Mouse (Mus musculus) frontal cortex, postnatal 25 days (tissue): ENCODE results near the gene Esrra.
A peak's percentile ranks its signal among the peaks of the same experiment; 100 is the strongest.

Experiments
- DNase-seq, 2 experiments: peaks; one replicate each; pipeline ENCODE4 v3.0.0; 2022; ENCODE audit warnings: low spot score in 2 of 2

Gene Esrra

DNA sequence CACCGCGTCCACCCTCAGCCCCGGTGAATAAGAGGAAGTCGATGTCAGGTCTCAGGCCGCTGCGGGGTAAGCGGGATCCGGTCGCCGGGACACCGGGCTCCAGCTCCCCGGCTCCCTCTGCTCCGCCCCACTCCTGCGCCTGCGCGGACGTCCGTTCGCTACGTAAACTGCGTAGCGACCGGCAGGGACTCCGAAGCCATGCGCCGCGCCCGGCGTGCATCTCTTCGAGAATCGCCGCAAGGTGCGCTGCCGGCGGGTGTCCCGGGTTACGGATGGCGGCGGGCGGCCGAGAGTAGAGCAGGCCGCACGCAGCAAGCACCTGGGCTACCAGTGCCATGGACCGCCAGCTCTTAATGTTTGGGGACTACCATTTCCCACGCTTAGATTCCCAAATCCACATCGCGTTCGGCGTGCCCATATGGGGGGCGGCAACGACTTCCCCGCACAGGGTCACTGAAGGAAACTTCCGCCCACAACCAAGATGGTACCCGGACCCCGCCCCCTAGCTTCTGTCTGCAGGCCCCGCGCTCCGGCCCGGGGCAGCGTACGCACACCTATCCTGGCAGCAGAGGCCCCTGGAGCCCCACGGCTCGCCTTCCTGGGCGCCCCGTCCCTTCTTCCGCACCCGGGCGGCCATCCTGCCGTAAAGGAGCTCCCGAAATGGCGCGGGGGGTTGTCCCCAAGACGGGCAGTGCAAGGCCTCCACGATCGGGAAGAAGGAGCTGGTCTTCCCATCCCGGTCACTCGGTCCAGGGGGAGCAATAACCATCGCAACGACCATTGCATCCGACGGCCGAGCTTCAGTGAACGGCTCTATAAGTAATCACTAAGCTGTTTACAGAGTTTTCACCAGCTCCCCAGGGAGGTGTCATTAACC lies 20.0 kb upstream of the Esrra start, which contains the start of gene Bad:
Bad (plus strand) TSS at position 490 of the 877 bp plus-strand sequence.
- peak; percentile 90 to 92 for DNase-seq

DNA sequence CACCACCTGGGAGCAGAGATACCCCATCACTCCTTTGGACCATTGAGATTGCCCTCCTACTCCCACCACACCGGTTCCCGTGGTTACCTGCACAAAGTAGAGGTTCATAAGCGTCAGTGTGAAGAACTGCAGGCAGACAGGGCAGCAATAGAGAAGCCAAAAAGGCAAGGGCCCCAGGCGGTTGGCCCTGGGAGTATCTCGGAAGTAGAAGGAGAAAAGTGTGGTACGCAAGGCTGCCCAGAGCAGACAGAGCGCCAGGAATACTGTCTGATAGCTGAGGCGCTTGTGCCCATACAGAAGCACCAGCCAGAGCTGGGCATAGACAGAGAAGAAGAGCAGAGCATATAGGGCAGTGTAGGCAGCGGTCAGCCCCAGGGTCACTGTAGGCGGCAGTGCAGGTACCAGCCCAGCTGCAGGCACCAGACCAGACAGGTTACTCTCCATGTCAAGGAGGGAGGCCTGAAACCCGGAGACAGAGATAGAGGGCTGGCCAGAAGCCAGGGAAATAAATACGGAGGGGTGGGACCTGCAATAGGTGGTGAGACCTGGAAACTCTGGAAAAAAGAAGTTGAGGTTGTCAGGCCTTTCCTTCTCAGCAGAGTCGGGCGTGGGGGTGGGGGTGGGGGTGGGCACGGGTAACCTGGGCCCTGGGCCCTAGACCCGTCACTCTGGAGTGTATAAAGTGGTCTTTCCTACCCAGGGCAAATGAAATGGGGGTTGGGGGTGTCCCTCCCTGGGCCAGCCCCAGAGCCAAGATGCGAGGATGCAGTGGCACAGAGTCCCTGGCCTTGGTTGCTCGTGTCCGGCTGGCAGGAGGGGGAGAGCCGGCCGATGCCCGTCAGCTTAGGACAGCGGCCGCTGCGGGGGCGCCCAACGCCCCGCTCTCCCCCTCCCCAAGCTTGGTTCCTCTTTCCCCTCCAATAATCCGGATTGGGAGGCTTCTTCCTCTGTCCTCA lies 19.1 kb upstream of the Esrra start:
- no peak for DNase-seq

DNA sequence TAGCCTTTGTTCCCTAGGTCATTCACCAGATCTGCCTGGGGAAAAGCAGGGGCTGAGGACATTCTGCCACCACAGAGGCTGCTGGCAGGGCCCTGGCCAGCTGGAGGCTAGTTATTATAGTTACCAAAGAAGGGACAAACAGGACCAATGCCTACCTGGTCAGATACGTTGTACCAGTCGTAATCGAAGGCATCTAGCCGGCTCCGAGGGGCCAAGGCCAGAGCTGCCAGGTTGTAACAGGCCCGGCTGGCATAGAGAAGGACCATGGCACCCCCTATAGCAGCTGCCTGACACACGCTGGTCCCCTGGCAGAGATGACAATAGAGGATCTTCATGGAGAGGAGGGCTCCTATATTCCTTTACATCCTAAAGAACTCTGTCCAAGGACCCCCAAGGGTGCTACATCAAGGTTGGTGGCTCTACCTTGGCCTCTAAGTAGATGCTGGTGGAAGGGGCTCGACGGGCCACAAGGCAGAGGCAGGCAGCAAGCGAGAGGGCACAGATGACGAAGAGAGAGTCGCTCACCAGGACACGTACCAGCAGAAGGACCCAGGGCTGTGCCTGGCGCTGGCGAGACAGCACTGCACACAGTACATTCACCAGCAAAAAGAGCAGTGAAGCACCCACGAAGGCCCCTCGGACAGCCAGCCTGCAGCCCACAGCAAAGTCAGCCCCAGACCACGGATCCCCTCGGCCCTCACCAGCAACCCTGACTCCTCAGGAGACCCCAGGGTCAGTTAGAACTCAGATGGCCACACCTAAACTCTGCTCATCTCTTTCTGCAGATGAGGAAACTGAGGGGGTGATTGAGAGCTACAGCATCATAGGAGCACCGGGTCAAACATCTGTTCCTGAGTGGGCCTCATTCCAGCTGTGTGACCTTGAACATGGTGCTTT lies 17.7 kb upstream of the Esrra start:
- no peak for DNase-seq

DNA sequence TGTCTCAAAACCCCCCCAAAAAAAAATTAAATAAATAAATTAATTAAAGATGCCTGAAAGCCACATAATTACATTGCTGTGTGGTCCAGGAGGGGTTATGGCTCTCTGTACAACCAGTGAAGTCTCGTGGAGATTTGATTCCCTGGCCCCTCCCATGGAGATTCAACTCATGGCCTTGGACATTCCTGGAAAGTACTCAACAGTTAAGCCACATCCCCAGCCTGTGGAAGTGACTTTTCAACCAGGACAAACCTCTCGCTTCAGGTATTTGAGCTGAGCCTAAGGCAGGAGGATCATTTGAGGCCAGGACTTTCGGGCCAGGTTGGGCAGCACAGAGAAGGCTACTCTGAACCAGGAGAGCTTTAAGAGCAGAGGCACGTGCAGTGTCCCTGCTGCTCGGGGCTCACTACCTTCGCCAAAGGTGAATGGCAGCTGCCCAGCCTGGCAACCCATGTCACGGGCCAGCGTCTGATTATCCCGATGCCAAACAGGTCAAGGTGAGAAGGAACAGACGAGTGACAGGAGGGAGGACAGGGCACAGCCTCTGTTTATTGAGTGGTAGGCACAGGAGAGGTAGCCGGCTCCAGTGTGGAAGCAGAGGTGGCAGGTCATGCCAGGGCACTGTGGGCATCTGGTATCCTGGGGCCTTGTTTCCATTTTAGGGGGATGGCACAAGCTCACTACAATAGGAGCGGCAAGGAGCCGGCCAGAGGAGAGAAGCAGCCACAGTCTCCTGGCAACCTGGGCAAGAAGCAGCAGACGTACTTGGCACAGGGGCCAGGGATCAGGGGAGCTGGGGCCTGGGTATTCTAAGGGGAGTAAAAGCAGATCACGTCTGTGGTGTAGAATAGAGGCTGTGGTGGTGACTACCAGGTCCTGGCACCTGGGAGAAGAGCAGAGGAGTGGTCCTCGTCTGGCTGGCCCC lies 16.2 kb upstream of the Esrra start:
- DNase-seq = no peak

DNA sequence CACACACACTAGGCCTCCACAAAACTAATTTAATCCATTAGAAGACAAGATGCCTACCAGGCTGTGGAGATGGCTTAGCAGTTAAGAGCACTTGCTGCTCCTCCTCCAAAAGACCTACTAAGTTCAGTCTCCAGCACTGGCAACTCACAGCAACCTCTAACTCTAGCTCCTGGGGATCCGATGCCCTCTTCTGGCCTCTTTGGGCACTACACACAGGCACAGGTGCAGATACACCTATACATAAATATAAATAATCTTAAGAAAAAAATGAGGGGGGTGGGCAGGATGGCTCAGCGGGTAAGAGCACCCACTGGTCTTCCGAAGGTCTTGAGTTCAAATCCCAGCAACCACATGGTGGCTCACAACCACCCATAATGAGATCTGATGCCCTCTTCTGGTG lies 14.7 kb upstream of the Esrra start:
- no peak for DNase-seq

DNA sequence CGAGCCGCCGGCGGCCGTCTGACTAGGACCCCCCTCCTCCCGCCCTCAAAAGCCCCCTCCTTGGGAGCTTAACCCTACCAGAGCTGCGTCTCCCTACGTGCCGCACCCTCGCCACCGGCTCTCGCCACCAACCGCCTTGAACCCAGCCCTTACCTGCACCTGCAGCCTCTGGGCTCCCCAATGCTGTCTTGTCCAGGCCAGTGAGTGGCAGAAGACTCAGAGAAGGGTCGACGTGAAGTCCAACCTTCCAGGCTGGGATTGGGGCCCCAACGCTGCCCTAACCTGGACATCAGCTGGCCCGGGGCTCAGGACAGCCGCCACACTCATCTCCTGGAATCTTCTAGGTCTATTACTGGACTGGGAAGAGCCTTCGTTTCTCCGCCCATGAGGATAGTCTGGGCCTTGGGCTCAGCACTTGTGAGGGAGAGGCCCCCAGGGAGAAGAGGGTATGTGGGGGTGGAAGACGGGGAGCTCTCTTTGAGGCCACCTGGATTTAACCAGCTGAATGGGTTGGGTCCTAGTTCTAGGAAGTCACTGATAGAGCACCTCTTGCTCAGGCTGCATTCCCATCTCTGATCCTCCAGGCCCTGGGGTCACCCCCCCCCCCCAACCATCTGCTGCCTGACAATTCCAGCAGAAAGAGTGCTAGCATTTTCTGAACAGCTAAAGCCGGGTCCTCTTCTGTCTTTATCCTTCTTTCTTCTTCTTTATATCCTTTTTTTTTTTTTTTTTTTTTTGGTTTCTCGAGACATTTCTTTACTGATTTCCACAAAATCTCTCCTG lies 12.8 kb upstream of the Esrra start, which contains the start of gene Kcnk4:
Kcnk4 (minus strand) TSS at position 321 of the 783 bp plus-strand sequence.
- no peak for DNase-seq

DNA sequence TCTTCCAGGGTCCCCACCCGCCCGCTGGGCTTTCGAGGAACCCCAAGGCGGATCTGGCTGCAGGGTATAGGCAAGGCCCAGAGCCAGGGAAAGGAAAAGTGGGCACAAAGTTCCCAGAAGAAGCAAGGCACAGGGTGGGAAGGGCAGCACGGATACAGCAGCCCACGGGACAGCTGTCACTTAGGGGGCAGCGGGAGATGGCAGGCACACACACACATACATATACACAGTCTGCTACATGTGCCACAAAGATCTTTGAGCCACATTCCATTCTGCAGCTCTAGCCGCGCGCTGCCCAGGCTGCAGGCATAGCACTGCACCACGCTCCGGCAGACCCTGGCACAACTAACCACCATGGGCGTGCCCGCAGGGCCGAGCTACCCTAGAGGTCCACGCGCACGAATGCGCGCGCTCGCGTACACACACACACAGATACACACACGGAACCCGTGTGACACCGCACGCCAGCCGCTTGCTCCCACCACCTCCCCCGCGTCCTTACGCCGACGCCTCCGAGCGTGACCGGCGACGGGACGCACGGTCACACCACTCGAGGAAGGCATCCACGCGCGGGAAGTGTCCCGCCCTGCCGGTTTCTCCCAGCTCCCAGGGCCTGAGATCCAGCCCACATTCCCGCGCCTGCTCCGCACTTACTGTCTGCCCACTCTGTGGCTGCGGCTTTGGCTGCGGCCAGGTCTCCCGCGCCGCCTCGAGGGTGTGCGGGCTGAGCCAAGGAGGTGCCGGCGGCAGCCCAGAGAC lies 12.0 kb upstream of the Esrra start:
- no peak for DNase-seq

DNA sequence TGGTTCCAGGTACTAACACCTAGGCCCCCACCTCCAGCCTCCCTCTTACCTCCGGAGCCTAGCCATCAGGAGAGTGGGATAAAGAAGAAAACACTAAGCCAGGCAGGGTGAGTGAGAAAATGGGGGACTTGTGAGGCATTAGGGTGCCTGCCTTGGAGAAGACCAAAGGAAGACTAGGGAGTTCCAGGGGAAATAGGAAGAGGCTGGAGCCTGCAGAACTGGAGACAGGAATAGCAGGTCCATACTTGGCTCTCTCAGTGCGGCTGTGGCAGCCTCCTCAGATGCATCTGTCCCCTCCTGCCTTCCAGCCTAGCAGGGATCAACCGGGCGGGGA lies 11.5 kb upstream of the Esrra start:
- no peak for DNase-seq

DNA sequence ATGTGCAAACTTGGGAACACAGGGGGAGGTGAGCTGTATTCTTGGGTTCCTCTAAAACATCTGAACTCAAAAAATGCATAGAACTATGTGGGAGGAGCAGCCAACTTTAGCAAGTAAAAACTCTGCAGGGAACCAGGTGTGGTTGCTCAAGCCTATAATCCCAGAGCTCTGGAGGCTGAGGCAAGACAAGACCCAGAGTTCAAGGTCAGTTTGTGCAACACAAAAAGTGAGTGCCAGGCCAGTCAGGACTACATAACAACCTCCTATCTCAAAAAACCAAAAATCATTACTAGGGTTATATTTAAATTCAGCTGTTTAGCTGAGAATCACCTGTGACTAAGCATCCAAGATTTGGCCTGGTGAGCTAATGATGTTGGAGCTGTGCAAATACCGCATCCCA lies 10.4 kb upstream of the Esrra start:
- no peak for DNase-seq

DNA sequence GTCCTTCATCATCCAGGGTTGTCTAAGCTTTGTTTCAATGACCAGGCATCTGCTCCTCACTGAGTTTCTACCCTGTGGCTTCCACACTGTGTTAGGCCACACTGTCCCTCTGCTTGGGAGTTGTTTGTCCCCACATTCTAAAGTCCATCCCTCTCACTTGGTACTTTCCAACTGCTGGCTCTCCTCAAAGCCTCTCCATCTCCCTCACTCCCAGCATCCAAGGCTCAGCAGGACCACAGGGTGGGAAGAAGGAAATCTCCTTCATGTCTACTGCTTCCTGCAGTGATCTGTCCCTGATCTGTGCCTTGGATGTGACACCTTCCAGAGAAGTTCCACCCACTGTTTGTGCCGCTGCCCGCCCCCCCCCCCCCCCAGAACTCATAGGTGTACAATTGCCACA lies 9.4 kb upstream of the Esrra start:
- DNase-seq = no peak

DNA sequence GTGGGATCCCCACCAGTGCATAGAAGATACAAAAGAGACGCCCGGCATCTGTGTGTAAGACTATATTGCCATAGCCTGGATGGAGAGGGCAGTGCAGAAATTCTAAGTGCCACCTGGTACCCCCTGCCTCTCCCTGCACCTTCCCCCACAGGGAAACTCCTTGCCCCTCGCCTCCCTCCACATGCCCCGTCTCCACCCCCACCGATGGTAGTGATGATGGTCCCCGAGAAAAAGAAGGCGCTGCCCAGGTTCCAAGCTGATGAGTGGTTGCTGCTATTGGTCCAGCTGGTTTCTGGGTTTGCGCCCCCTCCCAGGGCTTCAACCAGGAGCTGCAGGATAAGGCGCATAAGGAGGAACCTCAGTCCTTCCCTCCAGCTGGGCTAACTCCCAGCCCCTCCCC lies 6.5 kb upstream of the Esrra start:
- DNase-seq = no peak

DNA sequence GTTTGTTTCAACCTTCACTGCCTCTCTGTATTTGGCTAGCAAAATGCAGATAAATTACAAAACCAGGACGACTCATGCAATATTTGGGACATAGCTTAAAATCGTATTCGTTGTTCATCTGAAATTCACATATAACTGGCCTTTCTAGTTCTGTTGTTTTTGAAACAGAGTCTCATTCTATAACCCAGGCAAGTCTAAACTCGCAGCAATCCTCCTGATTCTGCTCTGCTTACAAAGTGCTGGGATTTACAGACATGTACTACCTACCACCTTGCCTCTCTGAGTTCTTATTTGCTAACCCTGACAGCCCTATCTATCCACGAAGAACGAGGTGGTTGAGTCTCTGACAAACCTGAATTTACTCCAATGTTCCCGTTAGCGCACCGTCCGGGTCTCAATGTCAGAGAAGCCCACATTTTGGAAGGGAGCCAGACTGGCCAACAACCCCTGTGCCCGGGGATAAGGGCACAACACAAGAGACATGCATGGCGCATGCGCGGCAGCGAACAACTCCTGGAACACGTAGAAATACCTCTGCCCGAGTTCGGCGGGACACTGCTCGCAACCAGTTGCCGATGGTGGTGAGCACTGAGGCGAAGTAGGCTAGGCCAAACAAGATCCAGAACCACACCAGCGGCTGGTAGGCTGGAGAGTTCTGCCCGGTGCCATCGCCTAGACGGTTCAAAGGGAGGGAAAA lies 5.1 kb upstream of the Esrra start:
- DNase-seq = no peak

DNA sequence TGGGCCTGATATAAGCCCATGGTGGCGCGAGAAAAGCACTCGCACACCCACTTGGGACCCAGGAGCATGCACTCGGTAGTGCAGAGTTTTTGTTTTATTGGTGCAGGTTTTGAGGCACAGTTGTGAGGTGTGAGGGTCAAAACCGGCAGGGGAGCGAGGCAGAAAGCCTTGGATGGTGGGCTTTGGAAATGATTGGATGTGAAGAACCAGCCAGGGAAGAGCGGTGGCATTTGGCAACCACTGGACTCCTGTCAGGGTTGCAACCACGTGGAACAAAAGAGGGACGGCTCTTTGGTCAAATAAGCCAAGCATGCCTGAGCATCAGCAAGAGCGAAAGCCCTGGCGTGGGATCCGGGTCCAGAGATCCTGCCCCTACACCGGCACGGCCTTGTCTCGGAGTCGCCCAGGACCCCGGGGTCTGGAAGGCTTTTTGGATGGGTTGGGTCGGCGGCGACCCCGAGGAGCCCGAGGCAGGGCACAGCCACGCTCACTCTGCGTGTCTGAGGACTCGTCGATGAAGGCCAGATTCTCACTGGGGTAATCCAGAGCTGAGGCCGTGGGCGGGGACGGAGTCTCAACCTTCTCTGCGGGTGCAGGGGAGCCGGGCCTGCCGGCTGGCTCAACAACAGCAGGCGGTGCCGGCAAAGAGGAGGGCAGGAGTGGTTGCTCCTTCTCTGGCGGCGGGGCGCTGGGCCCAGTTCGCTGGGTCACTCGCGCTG lies 4.2 kb upstream of the Esrra start:
- DNase-seq = no peak

DNA sequence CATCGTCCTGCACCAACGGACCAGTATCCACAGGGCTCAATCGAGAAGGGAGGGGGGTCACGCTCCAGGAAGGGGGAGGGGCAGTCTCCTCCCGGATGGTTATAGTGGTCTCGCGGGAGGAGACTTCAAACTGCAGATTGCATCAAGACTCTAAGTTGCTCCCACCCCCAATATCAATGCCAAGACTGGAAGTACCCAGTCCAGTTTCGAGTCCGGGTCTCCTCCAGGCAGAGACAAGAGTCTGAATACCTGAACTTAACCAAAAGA lies 3.6 kb upstream of the Esrra start, which contains the start of gene Catsperz:
Catsperz (minus strand) TSS at position 74 of the 267 bp plus-strand sequence.
- no peak for DNase-seq

DNA sequence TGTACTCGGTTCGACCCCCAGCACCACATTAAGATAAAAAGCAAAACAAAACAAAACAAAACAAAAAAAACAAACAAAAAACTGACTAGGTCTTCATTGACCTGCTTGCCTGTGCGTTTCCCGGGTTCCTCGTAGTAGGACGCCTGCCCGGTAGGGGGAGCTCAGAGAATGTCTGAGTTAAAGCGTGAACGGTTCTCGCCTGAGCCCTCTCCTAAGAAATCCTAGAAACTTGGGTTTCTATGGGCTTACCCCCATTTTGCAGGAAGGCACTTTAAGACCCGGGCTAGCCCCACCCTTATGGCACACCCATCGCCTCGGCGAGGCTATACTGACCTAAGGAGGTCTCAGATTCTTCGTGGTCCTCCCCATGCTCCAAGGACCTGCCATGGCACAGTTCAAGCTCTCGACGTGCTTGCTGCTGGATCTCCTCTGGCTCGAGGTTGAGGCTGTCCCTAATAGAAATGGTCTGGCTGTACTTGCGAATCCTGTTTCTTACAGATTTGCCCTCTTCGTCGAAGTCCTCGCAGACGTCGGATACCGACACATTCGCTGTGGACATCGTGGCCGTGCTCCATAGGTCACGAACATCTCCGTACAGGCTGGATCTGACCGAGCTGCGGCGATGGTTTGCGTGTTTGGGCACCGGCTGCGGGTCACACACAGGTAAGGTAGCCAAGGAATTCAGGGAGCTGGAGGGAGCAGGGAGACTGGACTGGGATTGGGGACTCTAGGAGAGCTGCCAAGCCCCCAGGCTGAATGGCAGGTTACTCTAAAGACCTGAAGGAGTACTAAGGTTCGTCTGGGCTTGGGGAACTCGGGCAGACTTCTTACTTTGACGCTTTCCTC lies 3.1 kb upstream of the Esrra start:
- DNase-seq = peak; percentile 86

DNA sequence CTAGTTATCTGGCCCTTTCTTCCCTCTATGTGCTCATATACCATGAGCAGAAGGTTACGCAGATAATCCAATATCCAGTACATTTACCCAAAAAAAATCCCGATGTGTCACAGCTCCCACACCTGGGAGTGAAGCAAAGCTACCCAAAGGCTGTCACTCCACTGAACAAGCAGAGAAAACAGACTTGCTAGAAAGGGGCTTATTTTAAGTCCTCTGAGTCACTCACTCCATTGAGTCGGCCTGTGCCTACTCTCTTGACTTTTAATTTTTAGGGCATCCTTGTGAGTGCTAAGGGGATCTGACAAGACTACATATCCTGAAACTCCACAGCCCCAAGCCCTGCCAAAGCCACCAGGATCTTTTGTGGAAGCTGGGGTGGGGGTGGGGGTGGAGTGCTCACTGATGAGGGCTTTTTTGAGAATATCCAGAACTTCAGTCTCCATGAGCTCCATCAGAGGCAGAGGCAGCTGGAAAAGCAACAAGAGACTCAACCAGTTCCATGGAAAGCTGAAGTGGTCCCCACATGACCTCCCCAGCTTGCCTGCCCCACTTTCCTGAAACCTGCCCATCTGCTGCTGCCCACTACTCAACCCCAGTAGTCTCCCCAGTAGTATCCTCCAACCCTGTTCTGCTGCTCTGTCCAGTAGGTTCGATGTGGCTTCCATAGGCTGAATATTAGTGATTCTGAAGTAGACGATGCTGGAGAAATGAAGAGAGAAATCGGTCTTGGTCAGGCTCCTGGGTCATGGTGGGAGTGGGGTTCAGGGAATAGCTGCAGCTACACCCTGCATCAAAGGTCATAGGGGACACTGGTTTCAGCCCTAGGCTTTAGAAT lies 1.5 kb upstream of the Esrra start:
- no peak for DNase-seq
